Mouse (Mus musculus) CH12.LX (cell line): Measurements from ENCODE around the gene Slc52a3. TPM values are rescaled to one million over a fixed set of nuclear protein-coding genes. Genes with fewer than 3 reads are reported as not detected.

ENCODE experiments used
- DNase-seq: peaks from one replicate; pipeline ENCODE4 v3.0.0-alpha.2; 2013; ENCODE audit errors: extremely low read depth
- H3K27ac ChIP-seq: 2 replicates; pipeline ENCODE4 v1.5.1; 2012; ENCODE audit warnings: low read depth, mild to moderate bottlenecking, control low read depth, moderate library complexity; ENCODE audit not compliant: insufficient read depth
- H3K27me3 ChIP-seq: replicated peaks from 2 replicates; pipeline ENCODE3; 2012; ENCODE audit warnings: inconsistent platforms
- H3K36me3 ChIP-seq, 2 experiments: replicated peaks in 1 of 2; 2 replicates each; pipeline versions ENCODE3 to v1.6.1; 2012; ENCODE audit warnings: inconsistent platforms in 1 of 2, low read length in 1 of 2, mild to moderate bottlenecking in 1 of 2, mixed read lengths in 1 of 2, moderate library complexity in 1 of 2; ENCODE audit not compliant: control insufficient read depth in 1 of 2, insufficient read depth in 1 of 2
- H3K4me1 ChIP-seq, 2 experiments: 2 replicates each; pipeline ENCODE4 v1.6.1; 2012; ENCODE audit warnings: inconsistent platforms in 1 of 2, moderate library complexity in 1 of 2; ENCODE audit not compliant: insufficient read depth in 2 of 2, control insufficient read depth in 1 of 2
- H3K4me2 ChIP-seq: 2 replicates; pipeline ENCODE4 v1.6.1; 2012; ENCODE audit warnings: low read depth, mild to moderate bottlenecking, control low read depth; ENCODE audit not compliant: poor library complexity, insufficient read depth, severe bottlenecking
- H3K4me3 ChIP-seq, 3 experiments: fragments of 150-350 bp in 1 of 3; sonication (generic) in 1 of 3; replicated peaks in 1 of 3; 2 replicates each; pipeline versions ENCODE3 to v1.5.1; 2011 to 2012; ENCODE audit warnings: low read depth in 2 of 3, low read length in 2 of 3, mild to moderate bottlenecking in 2 of 3, moderate library complexity in 2 of 3, control low read depth in 1 of 3, improper control_type of control experiment in 1 of 3, inconsistent platforms in 1 of 3, mixed read lengths in 1 of 3; ENCODE audit not compliant: poor library complexity in 1 of 3
- H3K79me2 ChIP-seq: replicated peaks from 2 replicates; pipeline ENCODE4 v1.6.1; 2012; ENCODE audit warnings: mild to moderate bottlenecking, moderate library complexity; ENCODE audit not compliant: control insufficient read depth, poor library complexity, insufficient read depth, severe bottlenecking; ENCODE audit errors: extremely low read depth
- H3K9ac ChIP-seq: 2 replicates; pipeline ENCODE4 v1.6.1; 2012; ENCODE audit warnings: low read depth, mild to moderate bottlenecking, control low read depth, moderate library complexity; ENCODE audit not compliant: insufficient read depth
- H3K9me3 ChIP-seq: replicated peaks from 2 replicates; pipeline ENCODE3; 2012; ENCODE audit warnings: low read length, inconsistent platforms, mixed read lengths
- CHD1 ChIP-seq: IDR thresholded peaks from 2 replicates; pipeline ENCODE4 v1.6.1; 2012; ENCODE audit warnings: low read depth, low read length, improper control_type of control experiment, inconsistent platforms
- CHD2 ChIP-seq: IDR thresholded peaks from 2 replicates; pipeline ENCODE4 v1.6.1; 2011; ENCODE audit warnings: low read length, improper control_type of control experiment
- CTCF ChIP-seq, 2 experiments: IDR thresholded peaks in 1 of 2; conservative IDR thresholded peaks in 1 of 2; 2 replicates each; pipeline ENCODE4 v1.5.1; 2011 to 2012; ENCODE audit warnings: low read depth in 2 of 2, low read length in 2 of 2, improper control_type of control experiment in 1 of 2, inconsistent platforms in 1 of 2, mild to moderate bottlenecking in 1 of 2, moderate library complexity in 1 of 2
- E2F4 ChIP-seq: IDR thresholded peaks from 2 replicates; pipeline ENCODE4 v1.6.1; 2011; ENCODE audit warnings: low read depth, low read length, improper control_type of control experiment; ENCODE audit not compliant: insufficient replicate concordance
- EP300 ChIP-seq: IDR thresholded peaks from 2 replicates; pipeline ENCODE4 v1.6.1; 2011; ENCODE audit warnings: low read length, improper control_type of control experiment
- GABPA ChIP-seq: IDR thresholded peaks from 2 replicates; pipeline ENCODE4 v1.6.1; 2012; ENCODE audit warnings: low read depth, low read length, improper control_type of control experiment, inconsistent platforms; ENCODE audit not compliant: insufficient replicate concordance
- KAT2A ChIP-seq: IDR thresholded peaks from 2 replicates; pipeline ENCODE4 v1.6.1; 2012; ENCODE audit warnings: low read length, improper control_type of control experiment, inconsistent platforms; ENCODE audit not compliant: insufficient replicate concordance
- MAZ ChIP-seq: IDR thresholded peaks from 2 replicates; pipeline ENCODE4 v1.6.1; 2012; ENCODE audit warnings: low read depth, mild to moderate bottlenecking, inconsistent platforms, low read length, improper control_type of control experiment, moderate library complexity
- MEF2A ChIP-seq: IDR thresholded peaks from 2 replicates; pipeline ENCODE4 v1.6.1; 2014; ENCODE audit warnings: low read depth, mild to moderate bottlenecking, inconsistent platforms, low read length, improper control_type of control experiment, borderline replicate concordance
- MXI1 ChIP-seq: IDR thresholded peaks from 2 replicates; pipeline ENCODE4 v1.6.1; 2011; ENCODE audit warnings: mild to moderate bottlenecking, low read depth, low read length, improper control_type of control experiment
- NELFE ChIP-seq: IDR thresholded peaks from 2 replicates; pipeline ENCODE4 v1.6.1; 2011; ENCODE audit warnings: low read depth, low read length, improper control_type of control experiment
- POLR2A ChIP-seq: IDR thresholded peaks from 2 replicates; pipeline ENCODE4 v1.6.1; 2011; ENCODE audit warnings: low read depth, mild to moderate bottlenecking, improper control_type of control experiment, low read length
- POLR2AphosphoS2 ChIP-seq: IDR thresholded peaks from 2 replicates; pipeline ENCODE4 v1.6.1; 2011; ENCODE audit warnings: low read depth, low read length, improper control_type of control experiment
- RAD21 ChIP-seq: IDR thresholded peaks from 2 replicates; pipeline ENCODE4 v1.6.1; 2011; ENCODE audit warnings: low read depth, mild to moderate bottlenecking, low read length, improper control_type of control experiment, moderate library complexity
- RCOR1 ChIP-seq: conservative IDR thresholded peaks from 2 replicates; pipeline ENCODE4 v1.6.1; 2012; ENCODE audit warnings: low read depth, mild to moderate bottlenecking, inconsistent platforms, low read length, improper control_type of control experiment
- SIN3A ChIP-seq: IDR thresholded peaks from 2 replicates; pipeline ENCODE4 v1.6.1; 2012; ENCODE audit warnings: low read length, improper control_type of control experiment, inconsistent platforms
- SMC3 ChIP-seq: IDR thresholded peaks from 2 replicates; pipeline ENCODE4 v1.6.1; 2011; ENCODE audit warnings: low read depth, low read length, improper control_type of control experiment
- TBP ChIP-seq: conservative IDR thresholded peaks from 2 replicates; pipeline ENCODE4 v1.6.1; 2011; ENCODE audit warnings: low read depth, low read length, improper control_type of control experiment
- TCF12 ChIP-seq: IDR thresholded peaks from 2 replicates; pipeline ENCODE4 v1.6.1; 2014; ENCODE audit warnings: low read depth, mild to moderate bottlenecking, inconsistent platforms, low read length, improper control_type of control experiment
- UBTF ChIP-seq: IDR thresholded peaks from 2 replicates; pipeline ENCODE4 v1.6.1; 2012; ENCODE audit warnings: low read depth, mild to moderate bottlenecking, inconsistent platforms, low read length, improper control_type of control experiment, moderate library complexity
- ZKSCAN1 ChIP-seq: IDR thresholded peaks from 2 replicates; pipeline ENCODE4 v1.6.1; 2012; ENCODE audit warnings: low read depth, inconsistent platforms, low read length, improper control_type of control experiment, borderline replicate concordance
- ZMIZ1 ChIP-seq: IDR thresholded peaks from 2 replicates; pipeline ENCODE4 v1.6.1; 2012; ENCODE audit warnings: low read depth, mild to moderate bottlenecking, inconsistent platforms, low read length, improper control_type of control experiment
- dilution Hi-C: fragments of 300-500 bp; cut with MboI; formaldehyde crosslinking; loops from 2 replicates; pipeline ENCODE4 v1.14.3; 2020; ENCODE audit warnings: low sequenced_read_pairs; ENCODE audit not compliant: extremely low pct_unique_long_range_greater_than_20kb, extremely low pct_ligation_motif_present
- in situ Hi-C: fragments of 300-500 bp; cut with MboI; formaldehyde crosslinking; loops from 3 replicates; pipeline ENCODE4 v1.14.3; 2019; ENCODE audit warnings: low sequenced_read_pairs, low pct_ligation_motif_present, low pct_unique_long_range_greater_than_20kb, mixed read lengths
- polyA plus RNA-seq: library from polyadenylated mRNA; unstranded; fragments of >175 nt; gene quantifications from 2 replicates; pipeline ENCODE4 v1.2.1, GENCODE M21; 2012; ENCODE audit warnings: low read depth; ENCODE audit not compliant: insufficient read length
- total RNA-seq, 2 experiments: library from RNA; depleted of rRNA; stranded (reverse); fragments of 300-350 nt in 1 of 2; fragments of >200 nt in 1 of 2; gene quantifications; 2 replicates each; pipeline ENCODE4 v1.2.3; 2012 to 2014

The Slc52a3 gene
- total and polyA plus RNA-seq, 3 experiments = 0.17 to 0.55 TPM; not detected in 1

DNA sequence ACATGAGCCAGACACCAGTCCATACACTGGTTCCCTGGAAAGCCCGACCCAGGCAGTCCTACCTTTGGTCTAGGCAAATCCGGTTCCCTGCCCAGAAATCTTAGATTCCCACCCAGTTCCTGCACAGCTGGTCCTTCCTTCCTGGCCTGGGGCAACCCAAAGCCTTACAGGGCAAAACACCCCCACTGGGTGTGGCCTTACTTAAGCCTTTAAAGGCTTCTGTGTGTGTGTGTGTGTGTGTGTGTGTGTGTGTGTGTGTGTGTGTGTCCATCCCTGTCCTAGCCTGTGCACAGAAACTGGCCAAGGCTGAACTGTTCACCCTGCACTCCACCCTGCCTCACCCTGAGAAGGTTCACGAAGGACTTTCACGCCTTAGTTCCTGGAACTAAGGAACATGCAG, 15.9 kb downstream of the Slc52a3 start:
- H3K27ac ChIP-seq = no peak overlapping the region
- no peaks in the 10 kb centered on the region for H3K9me3 ChIP-seq
- dilution Hi-C loops (no loop called here), in situ Hi-C loops (no loop called here)
- no peak overlapping the region for H3K9ac ChIP-seq
- H3K4me1 ChIP-seq = peaks cover 4 to 7% of the 10 kb centered on the region in 2 experiments; a peak in 1 of 4 replicates
- H3K27me3 ChIP-seq = peaks cover 72% of the 10 kb centered on the region
- TF ChIP-seq ZMIZ1 (no peak), MEF2A (no peak), ZKSCAN1 (no peak), POLR2AphosphoS2 (no peak), NELFE (no peak), MXI1 (no peak), MAZ (no peak), CTCF (conservative IDR thresholded peaks at IDR 0.05 in 1 of 2, IDR thresholded peaks at IDR 0.05 in 1 of 2; ENCODE audit: low read depth in 2 of 2, low read length in 2 of 2) (no peak), CHD2 (no peak), SMC3 (no peak), POLR2A (no peak)
- no peak overlapping the region for H3K4me3 ChIP-seq
- no peak for DNase-seq
- no peaks in the 10 kb centered on the region for H3K36me3 ChIP-seq
- no peak overlapping the region for H3K4me2 ChIP-seq
- no peaks in the 10 kb centered on the region for H3K79me2 ChIP-seq

DNA sequence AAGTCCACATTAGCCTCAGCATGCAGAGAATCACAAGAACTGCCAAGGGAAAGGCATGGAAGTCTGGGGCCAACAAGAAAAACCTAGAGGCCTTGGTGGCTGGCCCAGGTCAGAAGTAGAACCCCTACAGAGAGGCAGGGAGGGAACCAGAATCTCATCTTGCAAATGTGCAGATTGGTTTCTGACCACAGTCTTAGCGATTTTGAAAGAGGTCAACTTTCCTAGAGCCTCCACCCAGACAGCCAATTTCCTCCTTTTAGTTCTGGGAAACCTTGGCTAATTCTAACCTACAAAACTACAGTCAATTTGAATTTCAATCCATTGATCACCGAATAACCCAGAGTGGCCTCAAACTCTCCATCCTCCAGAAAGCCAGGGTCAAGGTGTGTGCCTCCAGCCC, 16.4 kb downstream of the Slc52a3 start:
- dilution Hi-C loops = no loop called here
- Histone ChIP-seq H3K9me3 (no peaks in the 10 kb centered on the region), H3K27me3 (peaks cover 67% of the 10 kb centered on the region), H3K27ac (no peak overlapping the region), H3K36me3 (no peaks in the 10 kb centered on the region), H3K9ac (no peak overlapping the region), H3K4me3 (no peak overlapping the region), H3K79me2 (no peaks in the 10 kb centered on the region), H3K4me1 (peaks cover 4 to 7% of the 10 kb centered on the region in 2 experiments; a peak in 1 of 4 replicates), H3K4me2 (no peak overlapping the region)
- no peak for TF ChIP-seq RCOR1
- no peak for TF ChIP-seq E2F4
- TF ChIP-seq SIN3A = no peak
- TF ChIP-seq GABPA = no peak
- TF ChIP-seq UBTF = no peak
- no peak for TF ChIP-seq POLR2A
- TF ChIP-seq ZKSCAN1 = no peak
- TF ChIP-seq CHD1 = no peak
- no peak for TF ChIP-seq POLR2AphosphoS2
- no peak for TF ChIP-seq EP300
- no peak for TF ChIP-seq RAD21
- no peak for TF ChIP-seq TCF12
- no peak for TF ChIP-seq TBP
- no peak for TF ChIP-seq CTCF (conservative IDR thresholded peaks at IDR 0.05 in 1 of 2, IDR thresholded peaks at IDR 0.05 in 1 of 2; ENCODE audit: low read depth in 2 of 2, low read length in 2 of 2)
- no peak for TF ChIP-seq KAT2A
- DNase-seq = no peak
- in situ Hi-C loops = no loop called here
